Mouse (Mus musculus): ENCODE results near the gene Il18.

DNA sequence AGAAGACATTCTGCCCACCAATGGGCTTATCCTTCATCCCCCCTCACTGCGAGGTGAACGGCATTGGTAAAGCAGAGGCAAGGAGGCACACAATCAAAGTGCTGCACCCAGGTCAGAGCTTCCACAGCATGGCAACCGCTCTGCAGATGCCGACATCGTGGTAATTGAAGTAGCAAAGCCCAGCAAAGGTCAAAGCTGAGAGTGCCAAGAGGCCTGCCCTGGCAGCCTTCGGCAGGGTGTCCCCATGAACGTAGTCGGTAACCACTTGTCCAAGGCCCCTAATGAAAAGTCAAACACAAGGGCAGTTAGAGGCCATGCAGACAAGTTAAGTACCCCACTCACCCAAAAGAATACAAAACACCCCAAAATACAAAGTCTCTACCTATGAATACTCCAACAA lies 42.3 kb downstream of the Il18 start:
- TF ChIP-seq MAZ (IDR thresholded peaks at IDR 0.05; ENCODE audit: low read depth, low read length) (no peak), GATA1 (IDR thresholded peaks at IDR 0.05; ENCODE audit: low read depth, low read length) (no peak), ELF1 (IDR thresholded peaks at IDR 0.05; ENCODE audit: low read depth, low read length) (no peak), UBTF (IDR thresholded peaks at IDR 0.05; ENCODE audit: borderline replicate concordance, insufficient read depth, low read depth, low read length) (no peak), SMC3 (IDR thresholded peaks at IDR 0.05; ENCODE audit: low read depth, low read length) (no peak), CTCF (IDR thresholded peaks at IDR 0.05 in 2 of 3, conservative IDR thresholded peaks at IDR 0.05 in 1 of 3; ENCODE audit: control insufficient read depth in 1 of 3, insufficient read depth in 1 of 3, low read depth in 2 of 3, low read length in 3 of 3, poor library complexity in 1 of 3, severe bottlenecking in 1 of 3) (no peak), EP300 (IDR thresholded peaks at IDR 0.05; ENCODE audit: low read depth in 1 of 2, low read length in 2 of 2) (no peak), RAD21 (IDR thresholded peaks at IDR 0.05; ENCODE audit: low read depth, low read length) (no peak), POLR2AphosphoS2 (IDR thresholded peaks at IDR 0.05; ENCODE audit: low read length) (no peak), ETS1 (IDR thresholded peaks at IDR 0.05; ENCODE audit: low read depth, low read length) (no peak), ZNF384 (IDR thresholded peaks at IDR 0.05; ENCODE audit: low read depth, low read length) (no peak), HCFC1 (IDR thresholded peaks at IDR 0.05; ENCODE audit: low read depth, low read length) (no peak)

Data from MEL (cell line).